Mouse (Mus musculus) embryo, embryonic 10 days (tissue): Measurements from ENCODE around the gene Srrm3.

Experiments used
- DNase-seq: peaks from one replicate; pipeline ENCODE4 v3.0.0-alpha.2; 2015; ENCODE audit warnings: low spot score

Gene Srrm3

GRCm38 (mm10) chr5:135806555-135807262 is at the start of gene Srrm3:
TSS of gene Srrm3 (plus strand) at chr5:135806890.
- peak; percentile 95 for DNase-seq

DNA sequence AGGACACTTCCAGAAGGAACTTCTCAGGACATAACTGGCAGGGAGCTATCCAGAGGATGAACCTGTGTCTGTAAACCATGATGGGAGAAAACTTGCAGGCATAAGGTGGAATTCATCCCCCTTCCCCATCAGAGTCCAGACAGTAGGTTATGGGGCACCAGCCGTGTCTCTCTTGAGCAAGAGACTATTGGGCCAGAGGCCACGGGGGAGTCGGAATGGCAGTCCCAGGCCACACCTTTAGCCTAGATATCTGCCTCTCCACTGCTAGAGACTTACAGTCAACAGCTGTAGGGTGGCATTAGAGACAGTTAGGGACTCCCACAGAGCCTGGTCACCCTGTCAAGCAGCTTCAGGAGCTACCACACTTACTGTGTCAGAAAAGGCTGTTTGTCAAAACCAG is 44.8 kb upstream of the Srrm3 start:
- DNase-seq = no peak

DNA sequence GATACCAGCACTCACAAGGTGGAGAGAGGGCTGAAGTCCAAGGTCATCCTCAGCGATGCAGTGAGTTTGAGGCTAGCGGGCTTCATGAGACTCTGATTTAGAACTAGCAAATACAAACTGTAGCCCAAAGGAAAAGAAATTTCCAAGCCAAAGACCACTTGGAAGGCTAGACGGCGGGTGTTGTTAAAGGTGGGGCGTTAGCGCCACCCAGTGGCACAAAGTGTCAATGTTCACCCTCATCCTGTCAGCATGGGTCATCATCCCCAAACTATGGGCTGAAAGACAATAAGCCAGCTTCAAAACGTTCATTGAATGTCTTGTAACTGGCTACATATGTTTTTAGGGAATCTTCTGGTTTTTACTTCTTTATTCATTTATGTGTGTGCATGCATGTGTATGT is 43.2 kb upstream of the Srrm3 start:
- peak; percentile 84 for DNase-seq

GRCm38 (mm10) chr5:135764971-135765370 is 41.7 kb upstream of the Srrm3 start:
- DNase-seq = no peak

DNA sequence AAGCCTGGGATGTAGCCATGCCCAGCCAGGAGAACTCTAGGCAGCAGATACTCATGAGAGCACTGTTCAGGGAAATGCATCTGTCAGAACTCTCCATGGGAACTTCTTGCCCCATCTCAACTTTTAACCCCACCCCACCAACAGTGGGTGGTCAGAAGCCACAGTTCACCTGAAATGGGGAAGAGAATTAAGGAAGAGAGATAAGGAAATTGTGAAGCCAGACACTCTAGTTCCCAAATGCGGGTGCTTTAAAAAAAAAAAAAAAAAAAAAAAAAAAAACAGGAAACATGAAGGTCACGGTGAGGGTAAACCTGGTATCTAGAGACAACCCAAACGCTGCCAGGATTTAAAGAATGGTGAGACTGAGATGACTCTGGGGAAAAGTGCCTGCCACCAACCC is 34.2 kb upstream of the Srrm3 start:
- no peak for DNase-seq

- DNase-seq = no peak
Observed at GRCm38 (mm10) chr5:135776546-135776945, 30.1 kb upstream of the Srrm3 start.

- peak; percentile 73 for DNase-seq
Observed at GRCm38 (mm10) chr5:135777796-135778470, 28.8 kb upstream of the Srrm3 start, which contains the start of gene Styxl1. TSS of gene Styxl1 (minus strand) at chr5:135778385.

GRCm38 (mm10) chr5:135778471-135779445 is 27.9 kb upstream of the Srrm3 start, which contains the start of gene Mdh2:
TSS of gene Mdh2 (plus strand) at chr5:135778480.
- peak; percentile 100 for DNase-seq

DNA sequence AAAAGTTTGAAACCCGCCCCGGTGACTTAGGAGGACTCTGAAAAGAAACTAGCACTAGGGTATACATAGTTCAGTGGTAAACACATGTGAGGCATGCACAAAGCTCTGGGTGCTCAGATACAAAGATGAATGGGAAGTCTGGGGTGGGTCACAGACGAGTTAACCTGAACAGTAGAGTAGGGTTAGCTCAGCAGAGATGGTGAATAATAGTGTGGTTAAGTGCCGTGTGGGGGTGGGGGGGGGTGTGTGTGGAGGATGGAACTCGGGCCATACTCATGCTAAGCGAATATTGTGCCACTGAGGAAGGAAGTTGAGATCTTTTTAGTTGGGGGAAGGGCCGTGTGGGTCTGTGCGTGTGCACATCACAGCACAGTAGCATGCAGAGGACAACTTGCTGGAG is 26.4 kb upstream of the Srrm3 start:
- DNase-seq = no peak

DNA sequence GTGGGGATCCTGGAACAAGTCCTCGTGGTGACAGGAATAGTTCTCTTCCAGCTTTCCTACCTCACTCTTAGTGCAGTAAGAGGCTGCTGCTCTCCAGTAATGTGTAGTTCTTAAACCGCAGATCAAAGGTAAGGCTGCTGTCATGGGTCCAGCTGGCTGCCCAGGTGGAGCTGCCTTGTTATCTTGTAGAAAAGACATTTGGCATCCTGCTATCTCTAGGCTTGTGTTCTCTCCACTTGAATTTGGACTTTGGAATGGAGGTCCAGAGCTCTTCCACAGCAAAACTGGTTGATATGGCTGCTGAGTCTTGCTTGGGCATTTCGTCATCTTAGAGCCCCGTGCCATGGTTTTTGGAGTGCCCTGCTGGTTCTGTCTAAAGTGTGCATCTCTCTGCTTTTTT is 23.8 kb upstream of the Srrm3 start:
- no peak for DNase-seq

DNA sequence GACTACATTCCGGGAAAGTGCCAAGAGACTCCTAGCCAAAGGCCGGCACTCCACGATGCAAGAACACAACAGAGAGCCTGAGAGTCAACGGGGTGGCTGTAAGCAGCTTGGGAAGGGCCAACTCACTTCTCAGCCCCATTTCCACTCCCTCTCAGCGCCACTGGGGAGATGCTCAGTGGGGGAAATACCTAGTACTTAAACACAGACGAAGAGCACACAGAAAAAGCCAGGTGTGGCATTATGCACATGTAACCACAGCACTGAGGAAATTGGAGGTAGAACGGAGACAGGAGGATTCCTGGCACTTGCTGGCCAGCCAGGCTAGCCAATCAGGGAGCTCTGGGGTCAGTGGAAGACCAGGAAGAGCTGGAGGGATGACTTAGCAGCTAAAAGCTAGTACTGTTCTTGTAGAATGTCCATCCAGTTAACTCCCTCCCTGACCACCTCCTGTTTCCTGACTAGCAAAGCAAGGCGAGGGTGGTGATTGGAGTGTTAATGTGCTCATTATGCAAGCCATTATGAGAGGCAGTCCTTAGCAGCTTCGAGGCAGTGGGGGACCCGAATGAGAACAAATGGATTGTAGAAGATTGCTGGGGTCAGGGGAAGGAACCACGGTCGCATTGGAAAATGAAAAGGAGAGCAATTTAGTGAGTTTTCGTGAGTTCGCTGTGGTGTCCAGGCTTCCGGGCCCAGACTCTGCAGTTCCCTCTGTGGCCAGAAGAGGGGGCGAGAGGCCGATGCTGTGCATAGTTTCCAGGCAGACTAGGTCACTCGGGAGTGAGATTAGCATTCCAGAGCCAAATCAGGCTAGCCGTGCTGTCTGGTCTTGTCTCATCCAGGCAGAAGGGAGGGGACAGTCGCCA is 12.5 kb upstream of the Srrm3 start:
- peak; percentile 89 for DNase-seq

- no peak for DNase-seq
Observed at GRCm38 (mm10) chr5:135794859-135795181, 11.9 kb upstream of the Srrm3 start.

DNA sequence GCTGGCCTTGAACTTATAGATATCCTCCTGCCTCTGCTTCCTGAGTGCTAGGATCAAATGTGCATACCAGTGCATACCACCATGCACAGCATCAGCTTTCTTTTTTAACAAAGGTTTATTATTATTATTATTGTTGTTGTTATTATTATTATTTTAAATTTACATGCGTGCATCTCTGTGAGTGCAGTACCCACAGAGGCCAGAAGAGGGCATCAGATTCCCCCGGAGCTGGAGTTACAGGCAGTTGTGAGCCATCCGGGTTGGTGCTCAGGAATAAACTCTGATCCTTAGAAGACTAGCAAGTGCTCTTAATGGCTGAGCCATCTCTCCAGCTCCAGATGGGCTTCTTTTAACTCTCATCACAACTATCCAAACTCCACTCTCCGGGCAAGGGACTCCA is 6.9 kb upstream of the Srrm3 start:
- no peak for DNase-seq

- DNase-seq = peak; percentile 19
Observed at GRCm38 (mm10) chr5:135800927-135801326, 5.8 kb upstream of the Srrm3 start.

GRCm38 (mm10) chr5:135802641-135803040 is 4.0 kb upstream of the Srrm3 start:
- DNase-seq = no peak

DNA sequence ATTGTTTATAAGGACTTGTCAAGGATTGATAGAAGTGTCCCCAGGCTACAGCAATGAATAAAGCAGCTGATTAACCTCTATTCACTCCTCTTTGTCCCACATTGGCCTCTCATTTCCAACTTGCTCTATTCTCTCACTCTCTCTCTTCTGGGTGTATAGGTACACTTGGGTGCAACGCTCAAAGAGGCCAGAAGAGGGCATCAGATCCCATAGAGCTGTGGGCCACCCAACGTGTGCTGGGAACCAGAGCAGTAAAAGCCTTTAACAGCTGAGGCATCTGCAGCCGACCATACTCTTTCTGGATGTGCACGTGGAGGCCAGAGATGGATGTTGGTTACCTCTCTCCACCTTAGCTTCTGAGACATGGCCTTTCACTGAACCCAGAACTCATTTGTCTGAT is 3.6 kb upstream of the Srrm3 start:
- no peak for DNase-seq

- no peak for DNase-seq
Observed at GRCm38 (mm10) chr5:135803676-135804075, 3.0 kb upstream of the Srrm3 start.

GRCm38 (mm10) chr5:135804735-135805134 is 2.0 kb upstream of the Srrm3 start:
- DNase-seq = no peak

DNA sequence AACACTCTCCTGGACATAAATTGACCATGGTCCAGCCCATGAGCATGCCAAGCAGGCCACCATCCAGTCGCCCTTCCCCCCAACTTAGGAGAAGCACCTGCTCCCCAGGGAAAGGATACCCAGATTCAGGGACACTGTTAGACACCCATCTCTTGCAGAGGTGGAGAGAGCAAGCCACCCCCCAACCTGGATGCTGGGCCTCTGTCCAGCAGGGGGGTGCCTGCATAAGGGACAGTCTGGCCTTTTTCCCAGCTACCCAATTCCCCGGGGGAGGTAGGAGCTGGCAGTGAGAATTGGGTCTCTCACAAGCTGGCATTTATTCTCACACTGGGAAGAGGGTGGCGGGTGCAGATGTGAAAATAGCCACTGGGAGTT is 560 bp downstream of the Srrm3 start:
- no peak for DNase-seq

GRCm38 (mm10) chr5:135812991-135813390 is 6.3 kb downstream of the Srrm3 start:
- no peak for DNase-seq

DNA sequence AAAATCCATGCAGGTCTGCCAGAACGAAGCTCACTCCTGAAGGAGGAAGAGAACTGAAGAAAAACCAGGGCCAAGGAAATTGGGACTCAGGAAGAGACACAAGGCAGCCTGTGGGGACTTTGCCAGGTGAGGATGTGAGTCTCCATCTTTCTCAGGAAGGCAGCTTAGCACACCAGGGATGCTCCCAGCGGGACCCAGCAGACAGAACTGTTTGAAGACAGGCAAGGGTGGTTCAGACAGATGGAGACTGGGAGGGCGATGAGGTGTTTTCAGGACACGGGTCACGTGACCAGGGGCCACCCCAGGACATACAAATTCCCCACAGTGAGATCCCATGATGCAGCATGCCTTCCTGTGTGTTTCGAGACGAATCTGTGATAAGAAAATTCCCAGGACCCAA is 11.8 kb downstream of the Srrm3 start:
- no peak for DNase-seq
